ENCODE assay signal across 7 mouse cellular contexts in the genomic region with DNA sequence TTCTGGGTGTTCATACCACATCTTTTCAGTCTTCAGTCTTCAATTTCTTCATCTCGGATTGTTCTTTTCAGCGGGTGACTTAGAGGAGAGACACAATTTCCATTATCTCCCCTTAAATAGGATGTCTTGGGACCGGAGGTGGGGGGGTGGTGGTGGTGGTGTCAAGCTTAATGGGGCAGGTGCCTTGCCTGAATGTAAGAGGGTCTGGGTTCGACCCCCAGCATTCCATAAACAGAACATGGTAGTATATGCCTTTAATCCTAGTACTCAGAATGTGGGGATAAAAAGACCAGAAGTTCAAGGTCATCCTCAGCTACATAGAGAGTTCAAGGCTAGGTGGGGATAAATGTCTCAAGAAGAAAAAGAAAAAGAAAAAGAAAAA. TPM values are rescaled to one million over a fixed set of nuclear protein-coding genes. Genes with fewer than 3 reads are reported as not detected.
DNase-seq lines count a peak whose midpoint lies in the region; ATAC-seq and TF ChIP-seq lines count a peak whose summit lies in the region.

No protein-coding gene starts in this region.

- no peak for ATAC-seq in megakaryocyte, adult 5-6 weeks (ENCODE audit: poor library complexity, severe bottlenecking)
- ATAC-seq in forebrain, embryonic 16.5 days: peak; percentile 43; the same call in 1 of the 2 replicates
- ATAC-seq in liver, embryonic 13.5 days (ENCODE audit: low read depth): 0 out of 2 replicates have a peak, but pooled peaks have one; percentile 20
- no peak for ATAC-seq in stomach, postnatal 0 days (ENCODE audit: low FRiP score, low TSS enrichment)

- peak overlapping the region; percentile 95; the same call in 1 of the 2 replicates for H3K9ac ChIP-seq in forebrain, embryonic 16.5 days (replicated peaks; ENCODE audit: low read depth, low read length)
- H3K9ac ChIP-seq in liver, embryonic 13.5 days: no peak overlapping the region
- H3K9ac ChIP-seq in stomach, postnatal 0 days (ENCODE audit: low read length): 0 out of 2 replicates have a peak overlapping the region, but pooled peaks have one; percentile 2

- 18% methylated on average over 4 of the region's 4 CpGs for WGBS in forebrain, embryonic 16.5 days
- WGBS in liver, embryonic 13.5 days (ENCODE audit: insufficient replicate concordance): 12% methylated on average over 4 of the region's 4 CpGs
- WGBS in stomach, postnatal 0 days: 17% methylated on average over 4 of the region's 4 CpGs

- no peaks in the 10 kb centered on the region for H3K9me3 ChIP-seq in megakaryocyte, embryonic 14.5 days
- no peaks in the 10 kb centered on the region for H3K9me3 ChIP-seq in forebrain, embryonic 16.5 days (ENCODE audit: control insufficient read depth, low read length)
- no peaks in the 10 kb centered on the region for H3K9me3 ChIP-seq in liver, embryonic 13.5 days (replicated peaks)
- no peaks in the 10 kb centered on the region for H3K9me3 ChIP-seq in stomach, postnatal 0 days (ENCODE audit: control insufficient read depth, low read length)

- no peak for DNase-seq in liver, embryonic 13.5 days
- no peak for DNase-seq in stomach, postnatal 0 days (ENCODE audit: low spot score)
- no peak for DNase-seq in spleen, postnatal 36 days (ENCODE audit: low spot score in 2 of 2)
- no peak for DNase-seq in adrenal gland, adult 8-10 months

- peaks cover 9% of the 10 kb centered on the region for H3K27me3 ChIP-seq in megakaryocyte, embryonic 14.5 days (replicated peaks)
- H3K27me3 ChIP-seq in forebrain, embryonic 16.5 days (replicated peaks; ENCODE audit: control insufficient read depth, insufficient read depth, low read length): no peaks in the 10 kb centered on the region
- no peaks in the 10 kb centered on the region for H3K27me3 ChIP-seq in liver, embryonic 13.5 days
- H3K27me3 ChIP-seq in stomach, postnatal 0 days (ENCODE audit: control insufficient read depth, insufficient read depth, low read length): no peaks in the 10 kb centered on the region

- TF ChIP-seq CTCF in stomach, postnatal 0 days (IDR thresholded peaks at IDR 0.05; ENCODE audit: low read depth): no peak

- peak overlapping the region; percentile 12 for H3K4me2 ChIP-seq in forebrain, embryonic 16.5 days (ENCODE audit: low read length)
- peak overlapping the region; percentile 71 for H3K4me2 ChIP-seq in liver, embryonic 13.5 days
- peak overlapping the region; percentile 31; the same call in 1 of the 2 replicates for H3K4me2 ChIP-seq in stomach, postnatal 0 days (replicated peaks; ENCODE audit: low read depth)

- H3K36me3 ChIP-seq in megakaryocyte, embryonic 14.5 days (replicated peaks; ENCODE audit: low read length): peaks cover 27% of the 10 kb centered on the region
- H3K36me3 ChIP-seq in forebrain, embryonic 16.5 days (ENCODE audit: control insufficient read depth, insufficient read depth): peaks cover 3% of the 10 kb centered on the region; the same call in 1 of the 2 replicates
- peaks cover 19% of the 10 kb centered on the region for H3K36me3 ChIP-seq in liver, embryonic 13.5 days
- H3K36me3 ChIP-seq in stomach, postnatal 0 days (ENCODE audit: control insufficient read depth, insufficient read depth, low read length): 0 out of 2 replicates have a peak, but pooled peaks cover 8% of the 10 kb centered on the region

- peak overlapping the region; percentile 96 for H3K4me3 ChIP-seq in megakaryocyte, embryonic 14.5 days (replicated peaks)
- H3K4me3 ChIP-seq in forebrain, embryonic 16.5 days (replicated peaks; ENCODE audit: low read length): peak overlapping the region; percentile 83
- peak overlapping the region; percentile 77 for H3K4me3 ChIP-seq in liver, embryonic 13.5 days (replicated peaks)
- peak overlapping the region; percentile 90; the same call in 1 of the 2 replicates for H3K4me3 ChIP-seq in stomach, postnatal 0 days (ENCODE audit: low read depth, low read length)

- peaks cover 16% of the 10 kb centered on the region; the same call in 1 of the 2 replicates for H3K4me1 ChIP-seq in megakaryocyte, embryonic 14.5 days
- peaks cover 3% of the 10 kb centered on the region; the same call in 1 of the 2 replicates for H3K4me1 ChIP-seq in forebrain, embryonic 16.5 days (replicated peaks; ENCODE audit: control insufficient read depth, insufficient read depth, low read length)
- H3K4me1 ChIP-seq in liver, embryonic 13.5 days (replicated peaks): peaks cover 8% of the 10 kb centered on the region
- no peaks in the 10 kb centered on the region for H3K4me1 ChIP-seq in stomach, postnatal 0 days (replicated peaks; ENCODE audit: control insufficient read depth, insufficient read depth)

- H3K27ac ChIP-seq in forebrain, embryonic 16.5 days (ENCODE audit: low read length): no peak overlapping the region
- H3K27ac ChIP-seq in liver, embryonic 13.5 days: no peak overlapping the region
- no peak overlapping the region for H3K27ac ChIP-seq in stomach, postnatal 0 days (replicated peaks)

- no peak for TF ChIP-seq EP300 in stomach, postnatal 0 days (optimal IDR thresholded peaks at IDR 0.05)

RNA-seq across cellular contexts. Expression of gene Gosr1, which starts 0.4 kb away (rescaled TPM):
- polyA plus RNA-seq in megakaryocyte, embryonic 14.5 days (2012; ENCODE audit: insufficient read depth, low replicate concordance): 1.2 TPM in 1 of 2 replicates, not detected in the other
- total RNA-seq in megakaryocyte, adult 5-6 weeks (2015): 19.1 and 19.2 TPM in 2 replicates
- 78.0 and 81.5 TPM in 2 replicates for total RNA-seq in megakaryocyte, adult 5-6 weeks (2017)
- 29.4 and 35.4 TPM in 2 replicates for polyA plus RNA-seq in forebrain, embryonic 16.5 days (2015; fragmentation: Nextera tagmentation; extraction: Ambion mirVana)
- 12.7 and 13.3 TPM in 2 replicates for polyA plus RNA-seq in liver, embryonic 13.5 days (2015; fragmentation: Nextera tagmentation; extraction: Ambion mirVana)
- polyA plus RNA-seq in stomach, postnatal 0 days (2015; fragmentation: Nextera tagmentation; extraction: Ambion mirVana): 15.8 and 17.7 TPM in 2 replicates
- 10 to 100 TPM; 57.9 to 78.0 (median 74.5) TPM for total RNA-seq in adrenal gland, adult 8-10 months (2022)

Comparison
In these comparisons a context has a peak if more than half of its experiments do, and no peak if none do; other contexts are left out.
1. ATAC-seq: peak in forebrain, embryonic 16.5 days (single experiment) and liver, embryonic 13.5 days (single experiment); none in megakaryocyte, adult 5-6 weeks (single experiment) and stomach, postnatal 0 days (single experiment).
2. H3K4me2 ChIP-seq: peak in every context shown above with its lines; median percentile 71 in liver, embryonic 13.5 days; 31 in stomach, postnatal 0 days; 12 in forebrain, embryonic 16.5 days.
3. Peak in every context shown above with its lines, with median percentiles within 50 percentile points of each other: H3K4me3 ChIP-seq.